Mouse (Mus musculus) hindbrain, embryonic 16.5 days (tissue): ENCODE data around the gene Tnfrsf17. TPM values are rescaled to one million over a fixed set of nuclear protein-coding genes. Genes with fewer than 3 reads are reported as not detected.

ENCODE experiments used
- ATAC-seq: fragments of 200-750 bp; cut with Nextera tagmentation; 2 replicates; pipeline ENCODE4 v1.8.0; 2017; ENCODE audit warnings: moderate TSS enrichment, moderate library complexity
- H3K27ac ChIP-seq: fragments of 300-500 bp; sonication (generic); 2 replicates; pipeline ENCODE4 v1.5.1; 2014; ENCODE audit warnings: low read depth, mild to moderate bottlenecking, control low read depth, low read length, moderate library complexity
- H3K27me3 ChIP-seq: fragments of 300-500 bp; sonication (generic); replicated peaks from 2 replicates; pipeline ENCODE4 v1.6.1; 2014; ENCODE audit warnings: low read length; ENCODE audit not compliant: control insufficient read depth, insufficient read depth
- H3K36me3 ChIP-seq: fragments of 300-500 bp; sonication (generic); 2 replicates; pipeline ENCODE4 v1.6.1; 2014; ENCODE audit warnings: mild to moderate bottlenecking, low read length, moderate library complexity, mixed read lengths; ENCODE audit not compliant: control insufficient read depth, insufficient read depth
- H3K4me1 ChIP-seq: fragments of 300-500 bp; sonication (generic); 2 replicates; pipeline ENCODE4 v1.6.1; 2014; ENCODE audit warnings: low read depth, low read length; ENCODE audit not compliant: control insufficient read depth, insufficient read depth
- H3K4me2 ChIP-seq: fragments of 300-500 bp; sonication (generic); 2 replicates; pipeline ENCODE4 v1.6.1; 2014; ENCODE audit warnings: mild to moderate bottlenecking, low read length, control low read depth, moderate library complexity
- H3K4me3 ChIP-seq: fragments of 300-500 bp; sonication (generic); 2 replicates; pipeline ENCODE4 v1.5.1; 2014; ENCODE audit warnings: mild to moderate bottlenecking, low read length, control low read depth, moderate library complexity
- H3K9ac ChIP-seq: fragments of 300-500 bp; sonication (generic); 2 replicates; pipeline ENCODE4 v1.6.1; 2014; ENCODE audit warnings: low read depth, mild to moderate bottlenecking, control low read depth, low read length, moderate library complexity
- H3K9me3 ChIP-seq: fragments of 300-500 bp; sonication (generic); 2 replicates; pipeline ENCODE4 v1.6.1; 2014; ENCODE audit warnings: mild to moderate bottlenecking, low read length, moderate library complexity; ENCODE audit not compliant: control insufficient read depth
- WGBS: fragments of 180-500 bp; shearing (Covaris S2); extraction: QIAGEN DNeasy Blood & Tissue Kit; methylation state at CpG from one replicate; pipeline ENCODE4 v1.1.7; 2014; 5-methylcytosine and 5-hydroxymethylcytosine counted together
- polyA plus RNA-seq: library from polyadenylated mRNA; unstranded; fragments of >200 nt; fragmentation: Nextera tagmentation; extraction: Ambion mirVana; gene quantifications from 2 replicates; pipeline ENCODE4 v1.2.1, GENCODE M21; 2015

Tnfrsf17 gene
- polyA plus RNA-seq, 1 experiment from 2014 or later, result 0.26 TPM

- Histone ChIP-seq H3K4me1 (peaks cover 15% of the 10 kb centered on the region), H3K27ac (no peak overlapping the region), H3K9ac (no peak overlapping the region), H3K27me3 (no peaks in the 10 kb centered on the region), H3K4me3 (no peak overlapping the region), H3K36me3 (0 out of 2 replicates have a peak, but pooled peaks cover 2% of the 10 kb centered on the region), H3K4me2 (no peak overlapping the region), H3K9me3 (no peaks in the 10 kb centered on the region)
- ATAC-seq, result no peak
- WGBS, result 61% methylated on average over 1 of the region's 1 CpGs
Measured at GRCm38 (mm10) chr16:11366851-11367250, 53.2 kb downstream of the Tnfrsf17 start.

GRCm38 (mm10) chr16:11368412-11368811 is 54.8 kb downstream of the Tnfrsf17 start:
- H3K27ac ChIP-seq, result no peak overlapping the region
- ATAC-seq, result no peak
- WGBS, result 92% methylated on average over 3 of the region's 3 CpGs

GRCm38 (mm10) chr16:11369162-11369561 is 55.5 kb downstream of the Tnfrsf17 start:
- Histone ChIP-seq H3K9ac (no peak overlapping the region), H3K27ac (peak overlapping the region; percentile 40; the same call in 1 of the 2 replicates), H3K4me1 (peaks cover 15% of the 10 kb centered on the region), H3K4me3 (no peak overlapping the region), H3K4me2 (no peak overlapping the region), H3K36me3 (0 out of 2 replicates have a peak, but pooled peaks cover 2% of the 10 kb centered on the region), H3K27me3 (no peaks in the 10 kb centered on the region), H3K9me3 (no peaks in the 10 kb centered on the region)
- 59% methylated on average over 4 of the region's 4 CpGs for WGBS
- ATAC-seq, result 0 out of 2 replicates have a peak, but pooled peaks have one; percentile 7

More at GRCm38 (mm10) chr16:11368412-11368811, 54.8 kb downstream of the Tnfrsf17 start:
- H3K4me3 ChIP-seq, result no peak overlapping the region
- H3K27me3 ChIP-seq, result no peaks in the 10 kb centered on the region
- no peak overlapping the region for H3K9ac ChIP-seq
- peaks cover 15% of the 10 kb centered on the region for H3K4me1 ChIP-seq
- 0 out of 2 replicates have a peak, but pooled peaks cover 2% of the 10 kb centered on the region for H3K36me3 ChIP-seq
- H3K9me3 ChIP-seq, result no peaks in the 10 kb centered on the region
- no peak overlapping the region for H3K4me2 ChIP-seq

GRCm38 (mm10) chr16:11369642-11370041 is 56.0 kb downstream of the Tnfrsf17 start:
- no peaks in the 10 kb centered on the region for H3K27me3 ChIP-seq
- WGBS, result 7% methylated on average over 1 of the region's 1 CpGs
- ATAC-seq, result peak; percentile 73
- no peak overlapping the region for H3K9ac ChIP-seq
- H3K36me3 ChIP-seq, result 0 out of 2 replicates have a peak, but pooled peaks cover 2% of the 10 kb centered on the region
- no peaks in the 10 kb centered on the region for H3K9me3 ChIP-seq
- H3K27ac ChIP-seq, result peak overlapping the region; percentile 40; the same call in 1 of the 2 replicates
- no peak overlapping the region for H3K4me2 ChIP-seq
- no peak overlapping the region for H3K4me3 ChIP-seq
- H3K4me1 ChIP-seq, result peaks cover 15% of the 10 kb centered on the region

Other genes starting within 250 kb of the Tnfrsf17 start
- gene Litaf, start 247.7 kb upstream of the Tnfrsf17 start, polyA plus RNA-seq, result 28.9 and 31.6 TPM in 2 replicates
- 27.4 and 28.9 TPM in 2 replicates for gene Txndc11, start 179.2 kb upstream of the Tnfrsf17 start, polyA plus RNA-seq
- gene Zc3h7a, start 137.4 kb upstream of the Tnfrsf17 start, polyA plus RNA-seq, result 67.0 and 75.8 TPM in 2 replicates
- 117 and 124 TPM in 2 replicates for gene Rsl1d1, start 110.5 kb upstream of the Tnfrsf17 start, polyA plus RNA-seq
- gene Gspt1, start 59.5 kb upstream of the Tnfrsf17 start, polyA plus RNA-seq, result 40.0 and 43.7 TPM in 2 replicates
- gene Snx29, start 9.1 kb downstream of the Tnfrsf17 start, polyA plus RNA-seq, result 15.3 and 17.8 TPM in 2 replicates